Mouse (Mus musculus): ENCODE measurements around the gene Cym. TPM values are rescaled to one million over a fixed set of nuclear protein-coding genes. Genes with fewer than 3 reads are reported as not detected.

Gene Cym
- 5.2 and 6.3 TPM in 2 replicates for polyA plus RNA-seq (2015; fragmentation: Nextera tagmentation; extraction: Ambion mirVana)

DNA sequence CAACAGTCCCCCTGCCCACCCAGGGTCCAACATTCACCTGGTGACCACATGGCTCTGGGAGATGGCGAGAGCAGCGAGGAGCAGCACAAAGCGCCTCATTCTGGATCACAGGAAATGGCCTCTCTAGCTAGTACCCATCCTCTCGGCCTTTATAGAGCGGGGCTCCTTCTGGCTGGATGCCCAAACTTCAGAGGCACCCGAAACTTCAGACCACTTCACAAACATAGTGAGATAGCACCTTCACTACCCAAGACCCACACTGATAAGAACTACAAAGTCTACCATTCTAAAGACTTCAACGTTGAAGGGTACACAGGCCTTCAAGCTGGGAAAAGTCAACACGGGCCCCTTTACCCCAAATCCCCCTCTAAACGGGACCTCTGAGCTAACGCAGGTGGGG is at the start of gene Cym:
Gene Cym, minus strand, starts transcription at position 125 of the 400 bp plus-strand sequence.
- no peak for ATAC-seq (replicated peaks; ENCODE audit: insufficient number of reproducible peaks, insufficient read depth, low FRiP score, low read depth)
- H3K36me3 ChIP-seq = no peaks in the 10 kb centered on the region
- H3K4me1 ChIP-seq (replicated peaks) = peaks cover 3% of the 10 kb centered on the region; the same call in 1 of the 2 replicates
- H3K4me3 ChIP-seq = no peak within 1 kb of the TSS
- no peaks in the 10 kb centered on the region for H3K9me3 ChIP-seq (replicated peaks)
- no peak within 1 kb of the TSS for H3K27ac ChIP-seq
- H3K4me2 ChIP-seq = no peak within 1 kb of the TSS
- 74% methylated on average over 10 of the region's 10 CpGs for WGBS
- no peak within 1 kb of the TSS for H3K9ac ChIP-seq
- no peaks in the 10 kb centered on the region for H3K27me3 ChIP-seq

DNA sequence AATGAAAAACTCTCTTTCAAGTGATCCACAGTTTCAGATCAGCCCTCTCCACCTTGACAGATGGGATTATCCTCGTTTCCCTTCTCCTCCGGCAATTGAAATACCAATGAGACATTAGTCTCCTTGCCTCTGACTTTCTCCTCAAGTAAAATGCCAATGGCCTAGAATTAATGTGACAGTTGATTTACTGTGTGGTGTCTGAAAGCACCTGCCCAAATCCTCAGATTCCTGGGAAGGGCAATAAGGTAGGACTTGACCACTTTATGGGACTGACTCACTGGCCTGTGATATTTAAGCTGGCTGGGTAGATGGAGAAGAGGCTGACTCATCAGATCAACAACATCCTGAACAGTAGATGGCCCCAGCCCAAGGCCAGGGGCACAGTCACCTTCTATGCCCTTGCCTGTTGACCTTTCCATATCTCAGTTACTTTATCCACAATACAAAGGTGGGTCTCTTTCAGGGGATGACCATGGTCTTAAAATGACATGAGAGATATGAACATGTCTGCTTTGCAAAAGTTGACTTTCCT is 45.3 kb upstream of the Cym start:
- H3K27me3 ChIP-seq = no peaks in the 10 kb centered on the region
- no peak overlapping the region for H3K4me3 ChIP-seq
- no peak for ATAC-seq (replicated peaks; ENCODE audit: insufficient number of reproducible peaks, insufficient read depth, low FRiP score, low read depth)
- no peak overlapping the region for H3K9ac ChIP-seq
- no peaks in the 10 kb centered on the region for H3K36me3 ChIP-seq
- no peak overlapping the region for H3K27ac ChIP-seq
- H3K9me3 ChIP-seq (replicated peaks) = no peaks in the 10 kb centered on the region
- WGBS = 69% methylated on average over 2 of the region's 2 CpGs
- H3K4me1 ChIP-seq (replicated peaks) = no peaks in the 10 kb centered on the region
- H3K4me2 ChIP-seq = no peak overlapping the region

GRCm38 (mm10) chr3:107261851-107262165 is 40.3 kb upstream of the Cym start:
- Histone ChIP-seq H3K9ac (no peak overlapping the region), H3K4me1 (replicated peaks) (0 out of 2 replicates have a peak, but pooled peaks cover 6% of the 10 kb centered on the region), H3K9me3 (replicated peaks) (no peaks in the 10 kb centered on the region), H3K4me2 (no peak overlapping the region), H3K27me3 (no peaks in the 10 kb centered on the region), H3K36me3 (no peaks in the 10 kb centered on the region), H3K27ac (no peak overlapping the region), H3K4me3 (no peak overlapping the region)
- ATAC-seq (replicated peaks; ENCODE audit: insufficient number of reproducible peaks, insufficient read depth, low FRiP score, low read depth) = no peak
- WGBS = 61% methylated on average over 7 of the region's 7 CpGs

- H3K27me3 ChIP-seq = no peaks in the 10 kb centered on the region
- H3K4me2 ChIP-seq = no peak overlapping the region
- H3K9ac ChIP-seq = no peak overlapping the region
- 0 out of 2 replicates have a peak, but pooled peaks cover 6% of the 10 kb centered on the region for H3K4me1 ChIP-seq (replicated peaks)
- H3K9me3 ChIP-seq (replicated peaks) = no peaks in the 10 kb centered on the region
- no peak overlapping the region for H3K4me3 ChIP-seq
- no peak overlapping the region for H3K27ac ChIP-seq
- WGBS = 55% methylated on average over 8 of the region's 8 CpGs
- H3K36me3 ChIP-seq = no peaks in the 10 kb centered on the region
- no peak for ATAC-seq (replicated peaks; ENCODE audit: insufficient number of reproducible peaks, insufficient read depth, low FRiP score, low read depth)
Observed at GRCm38 (mm10) chr3:107260956-107261850, 39.7 kb upstream of the Cym start.

DNA sequence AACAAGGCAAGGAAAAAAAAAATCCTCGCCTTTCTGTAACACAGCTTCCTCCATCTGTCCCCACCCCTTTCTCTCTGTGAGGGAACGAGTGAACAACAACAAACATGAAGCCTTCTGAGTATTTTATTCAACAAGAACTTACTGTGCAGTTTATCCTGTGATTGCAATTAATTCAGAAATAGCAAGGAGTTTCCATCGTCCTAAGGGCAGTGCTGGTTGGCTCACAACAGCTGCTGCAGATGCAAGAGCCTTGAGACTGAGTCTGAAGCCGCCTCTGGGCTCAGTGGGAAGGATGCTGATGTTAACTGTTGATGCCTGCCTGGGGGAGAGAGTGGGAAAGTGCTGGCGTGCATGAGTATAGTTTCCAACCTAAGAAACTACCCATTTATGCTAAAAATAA is 36.4 kb upstream of the Cym start:
- Histone ChIP-seq H3K27me3 (no peaks in the 10 kb centered on the region), H3K27ac (no peak overlapping the region), H3K4me3 (no peak overlapping the region), H3K4me2 (no peak overlapping the region), H3K9ac (no peak overlapping the region), H3K9me3 (replicated peaks) (no peaks in the 10 kb centered on the region), H3K4me1 (replicated peaks) (0 out of 2 replicates have a peak, but pooled peaks cover 6% of the 10 kb centered on the region), H3K36me3 (no peaks in the 10 kb centered on the region)
- no peak for ATAC-seq (replicated peaks; ENCODE audit: insufficient number of reproducible peaks, insufficient read depth, low FRiP score, low read depth)
- WGBS = 50% methylated on average over 5 of the region's 5 CpGs

GRCm38 (mm10) chr3:107256724-107257123 is 35.2 kb upstream of the Cym start:
- Histone ChIP-seq H3K4me2 (no peak overlapping the region), H3K9me3 (replicated peaks) (no peaks in the 10 kb centered on the region), H3K27ac (no peak overlapping the region), H3K4me3 (no peak overlapping the region), H3K4me1 (replicated peaks) (0 out of 2 replicates have a peak, but pooled peaks cover 6% of the 10 kb centered on the region), H3K36me3 (no peaks in the 10 kb centered on the region), H3K27me3 (no peaks in the 10 kb centered on the region), H3K9ac (no peak overlapping the region)
- WGBS = 65% methylated on average over 7 of the region's 7 CpGs
- no peak for ATAC-seq (replicated peaks; ENCODE audit: insufficient number of reproducible peaks, insufficient read depth, low FRiP score, low read depth)

DNA sequence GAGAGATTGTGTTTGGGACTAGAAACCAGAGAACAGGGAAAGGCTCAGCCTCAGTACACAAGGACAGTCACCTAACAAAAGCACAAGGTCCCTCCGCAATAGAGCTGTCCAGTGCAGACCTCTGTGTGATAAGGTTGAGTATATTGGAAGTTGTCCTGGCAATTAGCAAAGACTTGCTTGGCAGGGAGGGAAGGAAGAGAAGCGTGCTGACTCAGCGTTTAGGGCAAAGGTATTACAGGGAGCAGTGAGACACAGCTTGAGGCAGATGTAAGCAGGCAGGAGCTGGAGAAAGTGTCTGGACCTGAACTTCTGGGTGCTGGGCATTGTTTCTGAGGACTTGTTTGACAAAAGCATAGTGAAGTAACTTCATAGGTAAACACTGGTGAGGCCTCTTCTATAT is 34.5 kb upstream of the Cym start:
- Histone ChIP-seq H3K36me3 (no peaks in the 10 kb centered on the region), H3K9ac (no peak overlapping the region), H3K9me3 (replicated peaks) (no peaks in the 10 kb centered on the region), H3K4me2 (no peak overlapping the region), H3K27ac (no peak overlapping the region), H3K4me1 (replicated peaks) (0 out of 2 replicates have a peak, but pooled peaks cover 4% of the 10 kb centered on the region), H3K27me3 (no peaks in the 10 kb centered on the region), H3K4me3 (no peak overlapping the region)
- WGBS = 76% methylated on average over 3 of the region's 3 CpGs
- ATAC-seq (replicated peaks; ENCODE audit: insufficient number of reproducible peaks, insufficient read depth, low FRiP score, low read depth) = no peak

DNA sequence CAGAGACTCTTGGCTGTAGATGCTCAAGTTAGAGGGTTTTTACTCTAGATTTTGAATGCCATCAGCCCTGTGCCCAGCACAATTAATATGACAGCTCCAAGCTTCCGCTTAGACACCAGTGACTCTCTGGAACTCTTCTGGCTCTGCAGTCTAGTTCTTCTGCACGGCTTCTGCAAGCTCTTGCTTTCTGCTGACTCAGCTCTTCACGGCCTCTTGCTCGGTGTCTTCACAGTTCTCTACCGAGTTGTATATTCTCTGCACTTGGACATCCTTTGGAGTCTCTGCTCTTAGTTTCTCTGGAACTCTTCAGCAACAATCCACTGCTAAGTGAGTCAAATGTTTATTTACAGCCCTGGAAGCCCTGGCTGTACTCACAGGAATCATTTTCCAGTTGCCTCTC is 32.4 kb upstream of the Cym start:
- Histone ChIP-seq H3K4me2 (no peak overlapping the region), H3K9ac (no peak overlapping the region), H3K27me3 (no peaks in the 10 kb centered on the region), H3K9me3 (replicated peaks) (no peaks in the 10 kb centered on the region), H3K4me3 (no peak overlapping the region), H3K36me3 (no peaks in the 10 kb centered on the region), H3K4me1 (replicated peaks) (no peaks in the 10 kb centered on the region), H3K27ac (no peak overlapping the region)
- 70% methylated on average over 5 of the region's 5 CpGs for WGBS
- ATAC-seq (replicated peaks; ENCODE audit: insufficient number of reproducible peaks, insufficient read depth, low FRiP score, low read depth) = no peak

DNA sequence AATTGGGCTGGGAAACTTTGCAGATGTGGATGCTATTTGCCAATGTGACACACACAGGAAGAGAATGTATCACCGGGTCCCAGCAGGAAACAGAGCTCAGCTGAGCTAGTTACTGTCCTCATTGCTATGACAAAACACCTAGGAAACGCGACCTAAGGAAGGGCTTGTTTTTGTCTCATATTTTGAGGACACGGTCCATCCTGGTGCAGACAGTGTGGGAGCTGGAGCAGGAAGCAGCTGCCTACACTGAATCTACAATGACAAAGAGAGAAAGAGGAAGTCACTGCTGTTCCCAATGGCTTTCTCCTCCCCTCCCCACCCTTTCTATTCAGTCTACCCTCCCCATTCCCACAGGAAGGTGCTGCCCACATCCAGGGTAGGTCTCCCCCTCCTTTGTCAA is 30.5 kb upstream of the Cym start:
- no peaks in the 10 kb centered on the region for H3K9me3 ChIP-seq (replicated peaks)
- H3K4me1 ChIP-seq (replicated peaks) = no peaks in the 10 kb centered on the region
- H3K4me3 ChIP-seq = no peak overlapping the region
- ATAC-seq (replicated peaks; ENCODE audit: insufficient number of reproducible peaks, insufficient read depth, low FRiP score, low read depth) = peak; percentile 65
- WGBS = 47% methylated on average over 4 of the region's 4 CpGs
- no peaks in the 10 kb centered on the region for H3K36me3 ChIP-seq
- H3K27ac ChIP-seq = peak overlapping the region; percentile 31; the same call in 1 of the 2 replicates
- H3K4me2 ChIP-seq = no peak overlapping the region
- H3K27me3 ChIP-seq = no peaks in the 10 kb centered on the region
- no peak overlapping the region for H3K9ac ChIP-seq

- WGBS = 18% methylated on average over 2 of the region's 2 CpGs
- no peak overlapping the region for H3K4me3 ChIP-seq
- no peak for ATAC-seq (replicated peaks; ENCODE audit: insufficient number of reproducible peaks, insufficient read depth, low FRiP score, low read depth)
- no peaks in the 10 kb centered on the region for H3K4me1 ChIP-seq (replicated peaks)
- H3K9me3 ChIP-seq (replicated peaks) = no peaks in the 10 kb centered on the region
- H3K9ac ChIP-seq = no peak overlapping the region
- H3K27ac ChIP-seq = no peak overlapping the region
- H3K36me3 ChIP-seq = no peaks in the 10 kb centered on the region
- H3K4me2 ChIP-seq = no peak overlapping the region
- H3K27me3 ChIP-seq = no peaks in the 10 kb centered on the region
Observed at GRCm38 (mm10) chr3:107250320-107250719, 28.8 kb upstream of the Cym start.

- no peak for ATAC-seq (replicated peaks; ENCODE audit: insufficient number of reproducible peaks, insufficient read depth, low FRiP score, low read depth)
- Histone ChIP-seq H3K36me3 (no peaks in the 10 kb centered on the region), H3K4me1 (replicated peaks) (no peaks in the 10 kb centered on the region), H3K9me3 (replicated peaks) (no peaks in the 10 kb centered on the region), H3K9ac (no peak overlapping the region), H3K4me2 (no peak overlapping the region), H3K27me3 (peaks cover 5% of the 10 kb centered on the region; the same call in 1 of the 2 replicates), H3K27ac (no peak overlapping the region), H3K4me3 (no peak overlapping the region)
- 41% methylated on average over 3 of the region's 3 CpGs for WGBS
Observed at GRCm38 (mm10) chr3:107249042-107249441, 27.5 kb upstream of the Cym start.

DNA sequence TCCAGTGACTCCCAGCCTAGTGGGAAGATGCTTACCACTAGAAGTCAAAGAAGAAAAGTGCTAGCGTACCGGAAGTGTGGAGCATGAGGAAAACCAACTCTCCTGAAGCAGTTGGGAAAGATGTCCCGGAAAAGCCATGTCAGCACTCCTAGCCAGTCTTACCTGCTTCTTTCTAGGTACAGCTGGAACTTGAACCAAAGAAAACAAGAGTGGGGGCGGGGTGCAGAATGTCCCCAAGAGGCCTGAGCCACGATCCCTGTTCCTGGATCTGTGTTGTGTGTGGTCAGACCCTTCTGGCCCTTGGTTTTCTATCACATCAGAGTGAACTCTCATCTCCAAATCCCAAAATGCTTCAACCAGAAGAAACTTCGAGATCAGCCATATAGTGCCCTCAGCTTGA is 25.3 kb upstream of the Cym start:
- Histone ChIP-seq H3K4me1 (replicated peaks) (no peaks in the 10 kb centered on the region), H3K9ac (no peak overlapping the region), H3K27me3 (peaks cover 9% of the 10 kb centered on the region; the same call in 1 of the 2 replicates), H3K4me3 (no peak overlapping the region), H3K27ac (no peak overlapping the region), H3K36me3 (no peaks in the 10 kb centered on the region), H3K4me2 (no peak overlapping the region), H3K9me3 (replicated peaks) (no peaks in the 10 kb centered on the region)
- no peak for ATAC-seq (replicated peaks; ENCODE audit: insufficient number of reproducible peaks, insufficient read depth, low FRiP score, low read depth)
- 73% methylated on average over 6 of the region's 6 CpGs for WGBS

Measured in heart, embryonic 15.5 days (tissue).